Mouse (Mus musculus): ENCODE measurements around the gene Ptgis. TPM values are rescaled to one million over a fixed set of nuclear protein-coding genes. Genes with fewer than 3 reads are reported as not detected.
A peak's percentile ranks its signal among the peaks of the same experiment; 100 is the strongest.

Gene Ptgis
- total and polyA plus RNA-seq, 3 experiments: 16.3 to 32.1 (median 17.7) TPM

GRCm38 (mm10) chr2:167253476-167253875 is 13.1 kb upstream of the Ptgis start:
- WGBS: 67% methylated on average over 5 of the region's 5 CpGs
- H3K4me3 ChIP-seq: no peak overlapping the region
- intact Hi-C loops (cut with DNase I): no loop called here
- H3K27ac ChIP-seq: peak overlapping the region; percentile 32; the same call in 1 of the 2 replicates
- no peak overlapping the region for H3K9ac ChIP-seq (ENCODE audit: low read depth, low read length)
- no peak for DNase-seq
- no peaks in the 10 kb centered on the region for H3K79me2 ChIP-seq (replicated peaks; ENCODE audit: control insufficient read depth, insufficient read depth, low read length)
- H3K4me1 ChIP-seq (ENCODE audit: control insufficient read depth, insufficient read depth, low read length): peaks cover 13% of the 10 kb centered on the region
- H3K36me3 ChIP-seq (ENCODE audit: control insufficient read depth, insufficient read depth, low read length): no peaks in the 10 kb centered on the region
- H3K27me3 ChIP-seq (ENCODE audit: control insufficient read depth, insufficient read depth, low read length): no peaks in the 10 kb centered on the region
- TF ChIP-seq POLR2A (IDR thresholded peaks at IDR 0.05; ENCODE audit: insufficient read depth, low read depth, low read length) (no peak), CTCF (IDR thresholded peaks at IDR 0.05) (no peak), EP300 (IDR thresholded peaks at IDR 0.05; ENCODE audit: insufficient read depth, low read depth, low read length) (no peak)

GRCm38 (mm10) chr2:167252057-167252687 is 11.8 kb upstream of the Ptgis start:
- intact Hi-C loops (cut with DNase I): no loop called here
- no peak overlapping the region for H3K9ac ChIP-seq (ENCODE audit: low read depth, low read length)
- 30% methylated on average over 3 of the region's 3 CpGs for WGBS
- peaks cover 13% of the 10 kb centered on the region for H3K4me1 ChIP-seq (ENCODE audit: control insufficient read depth, insufficient read depth, low read length)
- H3K36me3 ChIP-seq (ENCODE audit: control insufficient read depth, insufficient read depth, low read length): no peaks in the 10 kb centered on the region
- peak overlapping the region; percentile 38; the same call in 1 of the 2 replicates for H3K27ac ChIP-seq
- DNase-seq: no peak
- H3K27me3 ChIP-seq (ENCODE audit: control insufficient read depth, insufficient read depth, low read length): no peaks in the 10 kb centered on the region
- TF ChIP-seq POLR2A (IDR thresholded peaks at IDR 0.05; ENCODE audit: insufficient read depth, low read depth, low read length): no peak
- no peak for TF ChIP-seq EP300 (IDR thresholded peaks at IDR 0.05; ENCODE audit: insufficient read depth, low read depth, low read length)
- no peak for TF ChIP-seq CTCF (IDR thresholded peaks at IDR 0.05)
- no peaks in the 10 kb centered on the region for H3K79me2 ChIP-seq (replicated peaks; ENCODE audit: control insufficient read depth, insufficient read depth, low read length)
- no peak overlapping the region for H3K4me3 ChIP-seq

GRCm38 (mm10) chr2:167250736-167251337 is 10.4 kb upstream of the Ptgis start:
- no peak overlapping the region for H3K4me3 ChIP-seq
- H3K27ac ChIP-seq: peak overlapping the region; percentile 41
- 40% methylated on average over 7 of the region's 7 CpGs for WGBS
- no peak for DNase-seq
- H3K9ac ChIP-seq (ENCODE audit: low read depth, low read length): no peak overlapping the region
- intact Hi-C loops (cut with DNase I): no loop called here
- H3K27me3 ChIP-seq (ENCODE audit: control insufficient read depth, insufficient read depth, low read length): no peaks in the 10 kb centered on the region
- H3K79me2 ChIP-seq (replicated peaks; ENCODE audit: control insufficient read depth, insufficient read depth, low read length): no peaks in the 10 kb centered on the region
- H3K4me1 ChIP-seq (ENCODE audit: control insufficient read depth, insufficient read depth, low read length): peaks cover 13% of the 10 kb centered on the region
- H3K36me3 ChIP-seq (ENCODE audit: control insufficient read depth, insufficient read depth, low read length): no peaks in the 10 kb centered on the region
- TF ChIP-seq EP300 (IDR thresholded peaks at IDR 0.05; ENCODE audit: insufficient read depth, low read depth, low read length): no peak
- TF ChIP-seq POLR2A (IDR thresholded peaks at IDR 0.05; ENCODE audit: insufficient read depth, low read depth, low read length): no peak
- no peak for TF ChIP-seq CTCF (IDR thresholded peaks at IDR 0.05)

GRCm38 (mm10) chr2:167250003-167250735 is 9.8 kb upstream of the Ptgis start:
- Histone ChIP-seq H3K27me3 (ENCODE audit: control insufficient read depth, insufficient read depth, low read length) (no peaks in the 10 kb centered on the region), H3K79me2 (replicated peaks; ENCODE audit: control insufficient read depth, insufficient read depth, low read length) (no peaks in the 10 kb centered on the region), H3K27ac (peak overlapping the region; percentile 33; the same call in 1 of the 2 replicates), H3K4me3 (no peak overlapping the region), H3K36me3 (ENCODE audit: control insufficient read depth, insufficient read depth, low read length) (no peaks in the 10 kb centered on the region), H3K9ac (ENCODE audit: low read depth, low read length) (no peak overlapping the region), H3K4me1 (ENCODE audit: control insufficient read depth, insufficient read depth, low read length) (peaks cover 13% of the 10 kb centered on the region)
- intact Hi-C loops (cut with DNase I): no loop called here
- WGBS: 51% methylated on average over 11 of the region's 11 CpGs
- no peak for DNase-seq
- TF ChIP-seq EP300 (IDR thresholded peaks at IDR 0.05; ENCODE audit: insufficient read depth, low read depth, low read length): no peak
- TF ChIP-seq POLR2A (IDR thresholded peaks at IDR 0.05; ENCODE audit: insufficient read depth, low read depth, low read length): no peak
- TF ChIP-seq CTCF (IDR thresholded peaks at IDR 0.05): no peak

- intact Hi-C loops (cut with DNase I): no loop called here
- DNase-seq: no peak
Measured at GRCm38 (mm10) chr2:167249591-167249990, 9.2 kb upstream of the Ptgis start.

More at GRCm38 (mm10) chr2:167249591-167249990, 9.2 kb upstream of the Ptgis start:
- no peaks in the 10 kb centered on the region for H3K27me3 ChIP-seq (ENCODE audit: control insufficient read depth, insufficient read depth, low read length)
- H3K79me2 ChIP-seq (replicated peaks; ENCODE audit: control insufficient read depth, insufficient read depth, low read length): no peaks in the 10 kb centered on the region
- peaks cover 13% of the 10 kb centered on the region for H3K4me1 ChIP-seq (ENCODE audit: control insufficient read depth, insufficient read depth, low read length)
- 67% methylated on average over 3 of the region's 3 CpGs for whole genome bisulfite sequencing
- TF ChIP-seq CTCF (IDR thresholded peaks at IDR 0.05): no peak
- TF ChIP-seq POLR2A (IDR thresholded peaks at IDR 0.05; ENCODE audit: insufficient read depth, low read depth, low read length): 0 out of 2 replicates have a peak, but pooled peaks have one; percentile 26
- peak; percentile 58; the same call in 1 of the 2 replicates for TF ChIP-seq EP300 (IDR thresholded peaks at IDR 0.05; ENCODE audit: insufficient read depth, low read depth, low read length)
- H3K36me3 ChIP-seq (ENCODE audit: control insufficient read depth, insufficient read depth, low read length): no peaks in the 10 kb centered on the region
- no peak overlapping the region for H3K9ac ChIP-seq (ENCODE audit: low read depth, low read length)
- peak overlapping the region; percentile 33; the same call in 1 of the 2 replicates for H3K27ac ChIP-seq
- no peak overlapping the region for H3K4me3 ChIP-seq
